Mouse (Mus musculus): ENCODE data around the gene Lmo2. TPM values are rescaled to one million over a fixed set of nuclear protein-coding genes. Genes with fewer than 3 reads are reported as not detected.
A peak's percentile ranks its signal among the peaks of the same experiment; 100 is the strongest.
"Not testable (repeated sequence)": the region's sequence is repeated elsewhere in the genome, so short reads cannot be mapped to it uniquely, and the experiment has no call there.

The Lmo2 gene
- total and polyA plus RNA-seq, 2 experiments, result 3.8 to 4.5 TPM

DNA sequence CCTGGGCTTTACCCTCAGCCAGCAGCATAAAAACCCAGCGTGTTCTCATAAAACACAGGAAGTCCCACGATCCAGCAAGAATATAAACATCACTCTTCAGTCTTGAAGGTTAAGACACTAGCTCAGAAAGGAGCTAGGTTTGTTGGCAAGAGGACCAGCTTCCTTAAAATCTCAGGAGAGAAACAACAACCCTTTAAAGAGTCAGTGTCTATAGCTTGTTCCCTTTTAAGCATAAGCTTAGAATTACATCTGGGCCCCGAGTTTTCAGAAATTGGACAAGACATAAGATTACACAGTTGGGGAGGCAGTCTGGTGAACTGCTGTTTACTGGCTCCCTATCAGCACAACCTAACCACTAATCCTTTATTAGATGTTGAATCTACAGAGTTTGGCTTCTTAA lies 14.1 kb downstream of the Lmo2 start:
- no peak for DNase-seq (ENCODE audit: extremely low read depth, low read depth, low spot score)
- no peak overlapping the region for H3K4me3 ChIP-seq (ENCODE audit: insufficient read depth, low read depth, low read length)
- H3K27ac ChIP-seq (replicated peaks; ENCODE audit: insufficient read depth, low read depth, low read length), result no peak overlapping the region
- peaks cover 5% of the 10 kb centered on the region; the same call in 1 of the 2 replicates for H3K27me3 ChIP-seq (ENCODE audit: control insufficient read depth, insufficient read depth, low read length)
- WGBS, result 58% methylated on average over 3 of the region's 3 CpGs
- no peak overlapping the region for H3K9ac ChIP-seq (ENCODE audit: low read depth, low read length)
- no peaks in the 10 kb centered on the region for H3K36me3 ChIP-seq (ENCODE audit: control insufficient read depth, insufficient read depth, low read length)
- no peaks in the 10 kb centered on the region for H3K4me1 ChIP-seq (ENCODE audit: control insufficient read depth, insufficient read depth, low read length)
- TF ChIP-seq POLR2A (IDR thresholded peaks at IDR 0.05; ENCODE audit: extremely low read depth, insufficient read depth, low read length) (no peak), CTCF (IDR thresholded peaks at IDR 0.05; ENCODE audit: low read depth, low read length) (no peak)
- peaks cover 4% of the 10 kb centered on the region; the same call in 1 of the 2 replicates for H3K79me2 ChIP-seq (ENCODE audit: control insufficient read depth, insufficient read depth, low read length)

DNA sequence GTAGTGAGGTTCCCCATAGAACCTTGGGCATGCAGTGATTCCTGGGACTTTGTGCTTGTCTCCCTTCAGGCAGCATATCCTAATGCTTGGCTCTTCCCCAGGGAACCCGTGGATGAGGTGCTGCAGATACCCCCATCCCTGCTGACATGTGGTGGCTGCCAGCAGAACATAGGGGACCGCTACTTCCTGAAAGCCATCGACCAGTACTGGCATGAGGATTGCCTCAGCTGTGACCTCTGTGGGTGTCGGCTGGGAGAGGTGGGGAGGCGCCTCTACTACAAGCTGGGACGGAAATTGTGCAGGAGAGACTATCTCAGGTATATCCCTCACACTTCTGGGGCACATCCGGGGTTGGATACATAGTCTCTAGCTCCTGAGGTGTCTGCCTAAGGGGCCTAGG lies 18.1 kb downstream of the Lmo2 start:
- Histone ChIP-seq H3K79me2 (ENCODE audit: control insufficient read depth, insufficient read depth, low read length) (no peaks in the 10 kb centered on the region), H3K9ac (ENCODE audit: low read depth, low read length) (no peak overlapping the region), H3K27ac (replicated peaks; ENCODE audit: insufficient read depth, low read depth, low read length) (no peak overlapping the region), H3K36me3 (ENCODE audit: control insufficient read depth, insufficient read depth, low read length) (no peaks in the 10 kb centered on the region), H3K27me3 (ENCODE audit: control insufficient read depth, insufficient read depth, low read length) (no peaks in the 10 kb centered on the region), H3K4me1 (ENCODE audit: control insufficient read depth, insufficient read depth, low read length) (no peaks in the 10 kb centered on the region), H3K4me3 (ENCODE audit: insufficient read depth, low read depth, low read length) (no peak overlapping the region)
- DNase-seq (ENCODE audit: extremely low read depth, low read depth, low spot score), result no peak
- 76% methylated on average over 7 of the region's 7 CpGs for WGBS
- TF ChIP-seq CTCF (IDR thresholded peaks at IDR 0.05; ENCODE audit: low read depth, low read length) (no peak), POLR2A (IDR thresholded peaks at IDR 0.05; ENCODE audit: extremely low read depth, insufficient read depth, low read length) (no peak)

DNA sequence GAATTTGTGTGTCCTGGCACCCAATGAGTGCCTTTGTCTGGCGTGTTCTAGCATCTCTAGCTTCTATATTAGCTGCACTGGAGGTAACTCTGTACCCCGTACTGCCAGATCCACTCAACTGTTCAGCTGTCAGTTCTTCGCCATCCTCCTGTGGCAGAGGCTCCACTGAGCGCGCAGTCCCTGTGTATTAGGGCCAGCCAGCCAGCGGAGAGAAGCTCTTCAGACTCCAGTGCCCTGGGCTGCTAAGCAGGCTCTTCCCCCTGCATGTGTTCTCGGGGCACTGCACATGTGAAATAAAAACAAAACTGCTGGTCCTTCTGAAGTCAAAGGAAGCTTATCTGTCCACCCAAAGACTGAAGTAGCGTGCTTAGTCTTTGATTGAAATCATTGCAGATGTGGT lies 19.4 kb downstream of the Lmo2 start:
- no peaks in the 10 kb centered on the region for H3K36me3 ChIP-seq (ENCODE audit: control insufficient read depth, insufficient read depth, low read length)
- DNase-seq (ENCODE audit: extremely low read depth, low read depth, low spot score), result no peak
- no peak overlapping the region for H3K27ac ChIP-seq (replicated peaks; ENCODE audit: insufficient read depth, low read depth, low read length)
- no peak for TF ChIP-seq POLR2A (IDR thresholded peaks at IDR 0.05; ENCODE audit: extremely low read depth, insufficient read depth, low read length)
- no peak for TF ChIP-seq CTCF (IDR thresholded peaks at IDR 0.05; ENCODE audit: low read depth, low read length)
- H3K4me3 ChIP-seq (ENCODE audit: insufficient read depth, low read depth, low read length), result no peak overlapping the region
- H3K27me3 ChIP-seq (ENCODE audit: control insufficient read depth, insufficient read depth, low read length), result no peaks in the 10 kb centered on the region
- H3K9ac ChIP-seq (ENCODE audit: low read depth, low read length), result no peak overlapping the region
- no peaks in the 10 kb centered on the region for H3K4me1 ChIP-seq (ENCODE audit: control insufficient read depth, insufficient read depth, low read length)
- H3K79me2 ChIP-seq (ENCODE audit: control insufficient read depth, insufficient read depth, low read length), result no peaks in the 10 kb centered on the region
- WGBS, result 89% methylated on average over 8 of the region's 8 CpGs

DNA sequence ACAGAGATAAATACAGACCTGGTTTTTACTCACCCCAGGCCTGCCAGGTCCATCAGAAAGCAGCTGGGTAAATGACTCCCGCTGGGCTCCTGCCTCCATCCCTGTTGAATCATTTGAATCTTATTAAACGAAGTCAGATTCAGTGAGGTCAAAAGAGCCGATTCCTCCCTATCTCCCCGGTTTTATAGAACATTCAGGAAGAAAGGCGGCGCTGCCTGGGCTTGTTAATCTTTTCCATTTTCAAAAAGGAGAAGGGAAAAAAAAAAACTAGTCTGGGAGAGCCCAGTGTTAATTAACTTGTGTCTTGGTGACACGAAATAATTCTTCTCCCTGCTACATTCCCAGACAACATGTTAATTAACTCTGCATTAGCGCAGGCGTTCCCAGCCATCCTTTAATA lies 19.9 kb downstream of the Lmo2 start:
- Histone ChIP-seq H3K79me2 (ENCODE audit: control insufficient read depth, insufficient read depth, low read length) (no peaks in the 10 kb centered on the region), H3K9ac (ENCODE audit: low read depth, low read length) (no peak overlapping the region), H3K27me3 (ENCODE audit: control insufficient read depth, insufficient read depth, low read length) (no peaks in the 10 kb centered on the region), H3K4me3 (ENCODE audit: insufficient read depth, low read depth, low read length) (no peak overlapping the region), H3K27ac (replicated peaks; ENCODE audit: insufficient read depth, low read depth, low read length) (no peak overlapping the region), H3K4me1 (ENCODE audit: control insufficient read depth, insufficient read depth, low read length) (no peaks in the 10 kb centered on the region), H3K36me3 (ENCODE audit: control insufficient read depth, insufficient read depth, low read length) (no peaks in the 10 kb centered on the region)
- 73% methylated on average over 9 of the region's 9 CpGs for WGBS
- TF ChIP-seq POLR2A (IDR thresholded peaks at IDR 0.05; ENCODE audit: extremely low read depth, insufficient read depth, low read length) (no peak), CTCF (IDR thresholded peaks at IDR 0.05; ENCODE audit: low read depth, low read length) (no peak)
- no peak for DNase-seq (ENCODE audit: extremely low read depth, low read depth, low spot score)

DNA sequence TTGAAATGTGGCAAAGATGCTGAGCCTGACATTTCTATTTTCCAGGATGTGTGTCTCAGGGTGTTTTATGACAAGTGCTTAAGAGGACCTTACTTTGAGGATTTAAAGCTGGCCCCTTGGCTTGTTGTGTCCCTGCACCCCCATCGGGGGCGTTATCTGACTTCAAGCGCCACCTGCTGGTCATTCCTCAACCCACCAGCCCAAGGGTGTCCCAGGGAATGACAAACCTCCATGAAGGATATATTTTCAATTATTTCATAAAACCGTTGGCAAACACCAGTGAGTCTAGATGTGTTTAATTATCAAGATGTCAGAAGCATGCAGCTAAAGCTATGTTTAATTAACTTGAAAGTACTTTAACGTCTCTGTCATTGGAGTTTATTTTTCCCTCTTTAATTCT lies 24.5 kb downstream of the Lmo2 start:
- no peaks in the 10 kb centered on the region for H3K36me3 ChIP-seq (ENCODE audit: control insufficient read depth, insufficient read depth, low read length)
- H3K27ac ChIP-seq (replicated peaks; ENCODE audit: insufficient read depth, low read depth, low read length), result no peak overlapping the region
- 6% methylated on average over 5 of the region's 5 CpGs for WGBS
- H3K9ac ChIP-seq (ENCODE audit: low read depth, low read length), result no peak overlapping the region
- H3K79me2 ChIP-seq (ENCODE audit: control insufficient read depth, insufficient read depth, low read length), result no peaks in the 10 kb centered on the region
- no peaks in the 10 kb centered on the region for H3K27me3 ChIP-seq (ENCODE audit: control insufficient read depth, insufficient read depth, low read length)
- no peak overlapping the region for H3K4me3 ChIP-seq (ENCODE audit: insufficient read depth, low read depth, low read length)
- TF ChIP-seq CTCF (IDR thresholded peaks at IDR 0.05; ENCODE audit: low read depth, low read length) (peak; percentile 91), POLR2A (IDR thresholded peaks at IDR 0.05; ENCODE audit: extremely low read depth, insufficient read depth, low read length) (no peak)
- DNase-seq (ENCODE audit: extremely low read depth, low read depth, low spot score), result peak; percentile 34
- no peaks in the 10 kb centered on the region for H3K4me1 ChIP-seq (ENCODE audit: control insufficient read depth, insufficient read depth, low read length)

DNA sequence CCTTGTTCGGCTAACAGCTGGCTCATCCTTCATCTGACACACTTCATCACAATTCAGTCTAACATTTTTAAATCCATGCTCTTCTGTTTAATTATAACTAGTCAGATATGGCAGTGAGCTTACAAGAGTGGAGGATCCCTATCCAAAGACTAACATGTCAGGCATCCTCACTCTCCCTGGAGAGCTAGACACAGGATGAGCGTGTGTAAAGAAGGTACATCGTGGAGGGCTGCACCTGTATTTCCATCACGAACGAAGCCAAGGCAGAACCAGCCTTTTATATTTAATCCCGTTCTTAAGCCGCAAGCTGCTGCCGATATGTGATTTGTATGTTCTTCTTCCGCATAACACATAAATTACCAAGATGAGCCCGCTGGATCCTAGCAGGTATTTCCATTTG lies 25.4 kb downstream of the Lmo2 start:
- H3K4me1 ChIP-seq (ENCODE audit: control insufficient read depth, insufficient read depth, low read length), result no peaks in the 10 kb centered on the region
- no peak overlapping the region for H3K27ac ChIP-seq (replicated peaks; ENCODE audit: insufficient read depth, low read depth, low read length)
- WGBS, result 91% methylated on average over 10 of the region's 10 CpGs
- H3K36me3 ChIP-seq (ENCODE audit: control insufficient read depth, insufficient read depth, low read length), result no peaks in the 10 kb centered on the region
- no peak for DNase-seq (ENCODE audit: extremely low read depth, low read depth, low spot score)
- TF ChIP-seq CTCF (IDR thresholded peaks at IDR 0.05; ENCODE audit: low read depth, low read length) (no peak), POLR2A (IDR thresholded peaks at IDR 0.05; ENCODE audit: extremely low read depth, insufficient read depth, low read length) (no peak)
- H3K27me3 ChIP-seq (ENCODE audit: control insufficient read depth, insufficient read depth, low read length), result no peaks in the 10 kb centered on the region
- no peak overlapping the region for H3K9ac ChIP-seq (ENCODE audit: low read depth, low read length)
- H3K4me3 ChIP-seq (ENCODE audit: insufficient read depth, low read depth, low read length), result no peak overlapping the region
- no peaks in the 10 kb centered on the region for H3K79me2 ChIP-seq (ENCODE audit: control insufficient read depth, insufficient read depth, low read length)

DNA sequence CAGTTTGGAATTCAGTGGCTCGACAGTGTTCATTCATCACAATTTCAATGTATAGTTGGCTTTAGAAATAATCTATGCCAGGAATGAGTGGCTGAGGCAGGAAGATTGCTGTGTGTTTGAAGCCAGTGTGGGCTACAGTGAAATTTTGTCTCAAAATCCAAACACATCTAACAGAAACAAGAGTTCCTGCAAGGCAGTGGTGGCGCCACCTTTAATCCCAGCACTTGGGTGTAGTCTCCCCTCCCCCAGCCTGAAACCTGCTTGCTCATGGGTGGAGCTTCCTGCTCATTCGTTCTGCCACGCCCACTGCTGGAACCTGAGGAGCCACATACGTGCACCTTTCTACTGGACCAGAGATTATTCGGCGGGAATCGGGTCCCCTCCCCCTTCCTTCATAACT lies 29.8 kb downstream of the Lmo2 start:
- H3K4me1 ChIP-seq (ENCODE audit: control insufficient read depth, insufficient read depth, low read length); H3K4me3 ChIP-seq (ENCODE audit: insufficient read depth, low read depth, low read length); H3K27me3 ChIP-seq (ENCODE audit: control insufficient read depth, insufficient read depth, low read length); DNase-seq (ENCODE audit: extremely low read depth, low read depth, low spot score); H3K27ac ChIP-seq (replicated peaks; ENCODE audit: insufficient read depth, low read depth, low read length); H3K79me2 ChIP-seq (ENCODE audit: control insufficient read depth, insufficient read depth, low read length); H3K9ac ChIP-seq (ENCODE audit: low read depth, low read length); H3K36me3 ChIP-seq (ENCODE audit: control insufficient read depth, insufficient read depth, low read length): not testable (repeated sequence)
- WGBS, result 76% methylated on average over 8 of the region's 8 CpGs
